Comparison of ENCODE assay signal across 17 mouse cellular contexts in genomic region chr14:118723920-118724693, GRCm38 (mm10). TPM values are rescaled to one million over a fixed set of nuclear protein-coding genes. Genes with fewer than 3 reads are reported as not detected.
DNase-seq lines count a peak whose midpoint lies in the region; ATAC-seq and TF ChIP-seq lines count a peak whose summit lies in the region.
"Had no signal": no experiment of that assay in that cellular context is flagged by ENCODE, and none has a peak within 500 bp of the region (broad histone marks: within the 10 kb centered on the region; RNA-seq: fewer than 3 reads in every experiment).

No protein-coding gene starts in this region.

- no peaks in the 10 kb centered on the region for H3K4me1 ChIP-seq in midbrain, embryonic 16.5 days (ENCODE audit: control insufficient read depth, insufficient read depth, low read length)
- H3K4me1 ChIP-seq: hindbrain, embryonic 15.5 days had no signal

- H3K4me3 ChIP-seq in layer of hippocampus, adult 2 months: no peak overlapping the region
- no peak overlapping the region for H3K4me3 ChIP-seq in midbrain, embryonic 16.5 days (ENCODE audit: low read depth, low read length)
- H3K4me3 ChIP-seq: hindbrain, embryonic 15.5 days; kidney, embryonic 15.5 days; limb, embryonic 10.5 days had no signal

- TF ChIP-seq CTCF in layer of hippocampus, adult 2 months (conservative IDR thresholded peaks at IDR 0.05): no peak

- H3K9ac ChIP-seq in midbrain, embryonic 16.5 days (ENCODE audit: low read depth, low read length): no peak overlapping the region
- H3K9ac ChIP-seq: hindbrain, embryonic 15.5 days; kidney, embryonic 15.5 days had no signal

- 92% methylated on average over 11 of the region's 11 CpGs for WGBS in midbrain, embryonic 16.5 days

- H3K36me3 ChIP-seq in midbrain, embryonic 16.5 days (ENCODE audit: control insufficient read depth, insufficient read depth, low read length): no peaks in the 10 kb centered on the region
- H3K36me3 ChIP-seq: hindbrain, embryonic 15.5 days; kidney, embryonic 15.5 days; limb, embryonic 10.5 days had no signal

- 0 out of 2 replicates have a peak overlapping the region, but pooled peaks have one; percentile 28 for H3K27ac ChIP-seq in layer of hippocampus, adult 2 months
- H3K27ac ChIP-seq in midbrain, embryonic 16.5 days (ENCODE audit: low read length): no peak overlapping the region
- H3K27ac ChIP-seq: hindbrain, embryonic 15.5 days; kidney, embryonic 15.5 days; limb, embryonic 10.5 days; stomach, postnatal 0 days had no signal

- no peak overlapping the region for H3K4me2 ChIP-seq in midbrain, embryonic 16.5 days (ENCODE audit: low read length)
- H3K4me2 ChIP-seq: hindbrain, embryonic 15.5 days; kidney, embryonic 15.5 days had no signal

- no peaks in the 10 kb centered on the region for H3K9me3 ChIP-seq in midbrain, embryonic 16.5 days (replicated peaks; ENCODE audit: control insufficient read depth, low read length, poor library complexity, severe bottlenecking)
- H3K9me3 ChIP-seq: hindbrain, embryonic 15.5 days; kidney, embryonic 15.5 days; limb, embryonic 10.5 days had no signal

- H3K27me3 ChIP-seq in midbrain, embryonic 16.5 days (ENCODE audit: control insufficient read depth, insufficient read depth, low read depth, low read length): no peaks in the 10 kb centered on the region
- H3K27me3 ChIP-seq: kidney, embryonic 15.5 days had no signal

- DNase-seq in adrenal gland, postnatal 25 days: peak; percentile 42
- DNase-seq in adrenal gland, adult 18-20 months (ENCODE audit: low spot score in 2 of 2): no peak
- DNase-seq in layer of hippocampus, adult 2 months (ENCODE audit: low spot score in 2 of 2): peak; percentile 9 to 45
- DNase-seq in layer of hippocampus, adult 8-10 months (ENCODE audit: low spot score in 2 of 2): no peak
- DNase-seq in cerebellum, adult 9-11 months: peak; percentile 52
- no peak for DNase-seq in heart, adult 8-10 months (ENCODE audit: low spot score)
- DNase-seq: embryo, embryonic 11 days; heart, postnatal 36 days; lung, adult 2 months had no signal

- peak; percentile 46 for ATAC-seq in megakaryocyte, adult 5-6 weeks (ENCODE audit: poor library complexity, severe bottlenecking)
- no peak for ATAC-seq in midbrain, embryonic 16.5 days
- ATAC-seq: forebrain, embryonic 16.5 days; intestine, embryonic 16.5 days had no signal

RNA-seq across cellular contexts. Expression of gene Abcc4, which starts 18.1 kb away (rescaled TPM):
- total RNA-seq in adrenal gland, postnatal 25 days (2021): 18.7 and 21.1 TPM in 2 replicates
- total RNA-seq in adrenal gland, adult 18-20 months (2021): 10 to 100 TPM; 13.8 to 16.9 TPM
- 10 to 100 TPM in 1 of 2 experiments, 1 to 10 TPM in 1; 8.7 to 11.1 TPM for total RNA-seq in layer of hippocampus, adult 2 months (2021)
- total RNA-seq in layer of hippocampus, adult 8-10 months (2022): 10 to 100 TPM in 3 of 4 experiments, 1 to 10 TPM in 1; 8.2 to 10.6 (median 10.1) TPM
- 29.8 and 32.4 TPM in 2 replicates for total RNA-seq in megakaryocyte, adult 5-6 weeks (2015)
- total RNA-seq in megakaryocyte, adult 5-6 weeks (2017): 24.6 and 28.5 TPM in 2 replicates
- 1 to 10 TPM; 7.4 to 9.9 (median 8.5) TPM for total RNA-seq in heart, adult 8-10 months (2022)
- polyA plus RNA-seq in midbrain, embryonic 16.5 days (2015; fragmentation: Nextera tagmentation; extraction: Ambion mirVana): 2.0 and 2.1 TPM in 2 replicates

Comparison
In these comparisons a context has a peak if more than half of its experiments do, and no peak if none do; other contexts are left out.
1. DNase-seq: peak in adrenal gland, postnatal 25 days (single experiment), layer of hippocampus, adult 2 months (2 of 2) and cerebellum, adult 9-11 months (single experiment); none in adrenal gland, adult 18-20 months (0 of 2), layer of hippocampus, adult 8-10 months (0 of 2) and heart, adult 8-10 months (single experiment).